Mouse (Mus musculus): ENCODE measurements around the gene Tmem179. TPM values are rescaled to one million over a fixed set of nuclear protein-coding genes. Genes with fewer than 3 reads are reported as not detected.

The Tmem179 gene
- polyA plus RNA-seq, 1 experiment from 2014 or later = 84.0 TPM

DNA sequence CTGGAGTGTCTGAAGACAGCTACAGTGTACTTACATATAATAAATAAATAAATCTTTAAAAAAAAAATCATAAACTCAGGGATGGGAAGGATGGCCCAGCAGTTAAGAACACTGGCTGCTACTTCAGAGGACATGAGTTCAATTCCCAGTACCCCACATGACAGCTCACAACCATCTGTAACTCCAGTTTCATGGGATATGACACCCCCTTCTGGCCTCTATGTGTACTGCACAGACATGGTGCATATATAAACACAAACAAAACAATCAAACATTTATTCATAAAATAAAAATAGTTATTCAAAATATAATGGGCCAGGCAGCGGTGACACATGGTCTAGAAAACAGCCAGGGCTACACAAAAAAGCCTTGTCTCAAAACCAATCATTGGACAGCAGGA lies 32.7 kb upstream of the Tmem179 start:
- Histone ChIP-seq H3K36me3 (no peaks in the 10 kb centered on the region), H3K27me3 (replicated peaks) (no peaks in the 10 kb centered on the region), H3K9ac (replicated peaks) (no peak overlapping the region), H3K4me3 (replicated peaks) (no peak overlapping the region), H3K9me3 (replicated peaks) (no peaks in the 10 kb centered on the region), H3K4me1 (peaks cover 20% of the 10 kb centered on the region; the same call in 1 of the 2 replicates), H3K27ac (replicated peaks) (no peak overlapping the region), H3K4me2 (no peak overlapping the region)
- ATAC-seq (ENCODE audit: low FRiP score) = no peak
- 100% methylated on average over 1 of the region's 1 CpGs for WGBS

DNA sequence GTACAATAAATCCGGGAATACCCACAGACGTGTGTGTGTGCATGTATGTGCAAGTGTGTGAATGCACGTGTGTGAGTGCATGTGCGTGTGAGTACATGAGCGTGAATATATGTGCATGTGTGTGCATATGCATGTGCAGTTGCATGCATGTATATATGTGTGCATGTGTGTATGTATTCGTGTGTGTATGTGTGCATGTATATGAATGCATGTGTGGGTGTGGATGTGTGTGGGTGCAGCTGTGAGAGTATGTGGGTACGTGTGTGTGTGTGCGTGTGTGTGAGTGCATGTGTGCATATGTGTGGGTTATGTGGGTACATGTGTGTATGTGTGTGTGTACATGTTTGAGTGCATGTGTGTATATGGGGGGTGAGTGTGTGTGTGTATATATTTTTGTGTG lies 29.6 kb upstream of the Tmem179 start:
- H3K4me2 ChIP-seq = no peak overlapping the region
- no peak overlapping the region for H3K4me3 ChIP-seq (replicated peaks)
- peaks cover 28% of the 10 kb centered on the region for H3K4me1 ChIP-seq
- no peak overlapping the region for H3K9ac ChIP-seq (replicated peaks)
- H3K27me3 ChIP-seq (replicated peaks) = no peaks in the 10 kb centered on the region
- no peak overlapping the region for H3K27ac ChIP-seq (replicated peaks)
- no peak for ATAC-seq (ENCODE audit: low FRiP score)
- H3K9me3 ChIP-seq (replicated peaks) = no peaks in the 10 kb centered on the region
- 87% methylated on average over 8 of the region's 8 CpGs for WGBS
- H3K36me3 ChIP-seq = no peaks in the 10 kb centered on the region

DNA sequence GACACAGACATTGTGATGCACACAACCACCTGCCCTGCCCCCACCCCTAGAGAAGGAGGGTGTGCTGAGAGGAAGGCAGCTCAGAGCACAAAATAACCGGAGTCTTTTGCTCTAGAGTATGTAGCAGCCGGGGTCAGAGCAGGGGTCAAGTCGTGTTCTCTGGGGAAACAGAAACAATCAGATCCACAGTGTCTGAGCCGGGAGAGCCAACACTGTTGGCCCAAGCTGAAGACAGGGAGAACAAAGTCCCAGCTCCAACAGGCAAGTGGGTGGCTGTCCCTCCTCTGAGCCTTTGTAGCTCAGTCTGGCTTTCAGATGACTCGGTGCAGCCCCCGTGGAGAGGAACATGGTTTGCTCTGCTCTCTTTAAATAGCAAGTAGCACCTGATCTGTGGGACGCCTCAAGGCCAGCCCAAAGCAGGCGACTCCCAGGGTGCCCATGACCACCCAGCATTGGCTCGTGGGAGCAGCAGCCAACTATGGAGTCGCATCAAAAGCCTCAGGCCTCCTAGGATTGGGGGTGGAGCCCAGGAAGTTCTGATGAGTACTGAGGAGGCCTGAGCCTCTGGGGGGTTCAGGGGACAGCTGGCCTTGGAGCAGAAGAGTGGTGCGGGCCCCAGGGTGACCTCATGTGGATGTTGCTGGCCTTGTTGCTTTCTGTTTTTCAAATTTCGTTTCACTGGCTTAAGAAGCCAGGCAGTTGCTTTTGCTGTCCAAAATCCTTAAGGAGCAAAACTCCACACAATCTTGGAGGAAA lies 28.6 kb upstream of the Tmem179 start:
- H3K9ac ChIP-seq (replicated peaks) = no peak overlapping the region
- H3K4me1 ChIP-seq = peaks cover 33% of the 10 kb centered on the region
- no peak overlapping the region for H3K4me3 ChIP-seq (replicated peaks)
- H3K27me3 ChIP-seq (replicated peaks) = peaks cover 3% of the 10 kb centered on the region; the same call in 1 of the 2 replicates
- H3K4me2 ChIP-seq = no peak overlapping the region
- no peak for ATAC-seq (ENCODE audit: low FRiP score)
- 42% methylated on average over 12 of the region's 12 CpGs for WGBS
- no peak overlapping the region for H3K27ac ChIP-seq (replicated peaks)
- H3K9me3 ChIP-seq (replicated peaks) = no peaks in the 10 kb centered on the region
- H3K36me3 ChIP-seq = no peaks in the 10 kb centered on the region

DNA sequence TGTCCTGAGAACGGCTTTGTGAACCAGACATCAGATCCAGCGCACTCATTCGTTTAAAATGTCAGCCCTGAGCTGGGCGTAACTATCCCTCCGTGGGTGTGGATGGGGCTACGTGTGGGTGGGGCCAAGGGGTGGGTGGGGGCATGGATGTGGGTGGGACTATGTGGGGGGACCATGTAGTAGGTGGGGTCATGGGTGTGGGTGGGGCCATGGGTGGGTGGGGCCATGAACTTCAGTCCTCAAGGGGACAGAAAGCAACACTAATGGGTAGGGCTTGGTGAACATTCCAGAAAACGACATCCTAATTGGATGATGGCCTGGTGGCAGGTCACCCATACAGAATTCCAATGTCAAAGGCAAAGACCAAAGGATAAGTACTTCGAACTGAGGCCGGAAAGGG lies 27.4 kb upstream of the Tmem179 start:
- H3K36me3 ChIP-seq = no peaks in the 10 kb centered on the region
- H3K4me2 ChIP-seq = no peak overlapping the region
- no peak overlapping the region for H3K4me3 ChIP-seq (replicated peaks)
- H3K4me1 ChIP-seq = peaks cover 33% of the 10 kb centered on the region
- WGBS = 71% methylated on average over 9 of the region's 9 CpGs
- peaks cover 3% of the 10 kb centered on the region; the same call in 1 of the 2 replicates for H3K27me3 ChIP-seq (replicated peaks)
- H3K27ac ChIP-seq (replicated peaks) = no peak overlapping the region
- no peak overlapping the region for H3K9ac ChIP-seq (replicated peaks)
- no peaks in the 10 kb centered on the region for H3K9me3 ChIP-seq (replicated peaks)
- ATAC-seq (ENCODE audit: low FRiP score) = no peak

DNA sequence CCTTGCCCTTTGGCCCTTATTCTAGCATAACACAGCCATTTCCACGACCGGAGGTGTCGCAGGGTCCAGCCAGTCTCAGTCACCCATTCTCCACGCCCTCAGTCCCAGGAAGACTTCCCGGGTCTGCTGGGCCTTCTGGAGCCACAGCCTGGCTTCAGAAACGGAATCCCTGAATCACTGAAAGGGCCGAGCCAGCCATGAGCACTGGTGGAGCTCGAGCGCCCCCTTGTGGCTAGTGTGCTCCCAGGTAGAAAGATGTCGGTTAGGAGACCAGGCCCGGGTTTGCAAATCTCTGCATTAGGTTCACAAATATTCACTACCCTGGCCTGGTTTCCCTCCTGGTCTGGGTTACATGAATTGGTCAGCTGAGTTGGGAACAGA lies 26.4 kb upstream of the Tmem179 start:
- no peak overlapping the region for H3K27ac ChIP-seq (replicated peaks)

DNA sequence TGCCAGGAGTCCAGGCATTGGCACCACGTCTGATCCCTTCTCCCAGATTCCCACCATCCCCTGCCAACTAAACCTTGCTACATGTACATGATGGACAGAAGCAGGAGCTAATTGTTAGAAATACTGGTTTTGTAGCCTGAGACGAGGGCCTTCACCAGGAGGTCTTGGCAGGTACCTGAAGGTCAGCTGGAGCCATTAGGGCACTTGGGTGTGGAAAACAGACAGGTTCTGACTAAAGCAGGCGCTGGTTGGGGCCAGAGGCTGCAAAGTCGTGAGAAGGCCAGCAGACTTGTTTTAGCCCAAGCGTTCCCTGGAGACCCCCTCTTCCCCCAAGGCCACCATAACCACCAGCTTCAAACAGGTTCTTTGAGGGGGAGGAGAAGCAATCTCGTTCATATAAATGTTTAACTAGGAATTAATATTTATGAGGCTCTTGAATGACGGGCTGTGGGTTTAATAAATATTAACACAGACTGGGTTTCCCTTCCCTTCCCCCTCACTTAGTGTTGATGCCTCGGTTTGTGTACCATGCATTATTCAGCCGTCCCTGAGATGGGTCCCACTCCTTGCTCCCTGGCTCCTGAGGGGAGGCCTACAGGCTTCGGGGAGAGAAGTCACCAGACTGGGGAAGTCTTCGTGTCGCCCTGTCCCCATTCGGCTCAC lies 25.8 kb upstream of the Tmem179 start:
- no peak overlapping the region for H3K9ac ChIP-seq (replicated peaks)
- no peak overlapping the region for H3K4me2 ChIP-seq
- no peak overlapping the region for H3K27ac ChIP-seq (replicated peaks)
- no peak overlapping the region for H3K4me3 ChIP-seq (replicated peaks)
- H3K4me1 ChIP-seq = peaks cover 33% of the 10 kb centered on the region
- ATAC-seq (ENCODE audit: low FRiP score) = peak; percentile 25; the same call in 1 of the 2 replicates
- peaks cover 6% of the 10 kb centered on the region for H3K27me3 ChIP-seq (replicated peaks)
- no peaks in the 10 kb centered on the region for H3K9me3 ChIP-seq (replicated peaks)
- WGBS = 44% methylated on average over 13 of the region's 13 CpGs
- H3K36me3 ChIP-seq = no peaks in the 10 kb centered on the region

More for the DNA sequence above, 26.4 kb upstream of the Tmem179 start:
- peaks cover 33% of the 10 kb centered on the region for H3K4me1 ChIP-seq
- H3K4me2 ChIP-seq = no peak overlapping the region
- WGBS = 5% methylated on average over 11 of the region's 11 CpGs
- H3K36me3 ChIP-seq = no peaks in the 10 kb centered on the region
- no peak overlapping the region for H3K4me3 ChIP-seq (replicated peaks)
- no peaks in the 10 kb centered on the region for H3K9me3 ChIP-seq (replicated peaks)
- H3K27me3 ChIP-seq (replicated peaks) = peaks cover 6% of the 10 kb centered on the region
- ATAC-seq (ENCODE audit: low FRiP score) = peak; percentile 72
- H3K9ac ChIP-seq (replicated peaks) = no peak overlapping the region

DNA sequence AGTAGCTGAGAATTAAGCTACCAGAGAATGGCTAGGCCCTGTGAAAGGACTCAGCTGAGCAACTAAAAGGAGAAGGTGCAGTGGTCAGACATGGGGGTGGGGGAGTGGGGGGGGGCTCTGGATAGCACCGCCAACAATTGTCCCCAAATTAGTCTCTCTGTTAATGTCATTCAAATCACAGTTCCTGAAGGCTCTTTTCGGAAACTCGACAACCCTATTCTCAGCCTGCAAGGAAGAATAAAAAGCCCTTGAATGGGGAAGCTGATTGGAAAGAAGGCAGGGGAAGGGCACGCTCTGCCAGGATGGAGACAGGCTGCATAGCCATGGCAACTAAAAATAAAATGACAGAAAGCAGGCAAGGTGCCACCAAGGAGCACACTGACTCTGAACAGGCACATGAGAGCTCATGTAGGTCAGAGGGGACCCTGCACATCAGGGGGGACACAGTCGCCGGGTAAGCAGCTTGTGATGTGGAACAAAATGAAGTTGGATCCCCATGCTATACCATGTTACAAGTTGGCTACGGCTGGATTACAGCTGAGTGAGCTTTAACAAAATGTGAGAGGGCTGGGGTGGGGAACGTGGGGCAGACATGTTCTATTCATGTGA lies 25.0 kb upstream of the Tmem179 start:
- Histone ChIP-seq H3K27me3 (replicated peaks) (peaks cover 6% of the 10 kb centered on the region), H3K4me3 (replicated peaks) (no peak overlapping the region), H3K4me2 (no peak overlapping the region), H3K27ac (replicated peaks) (no peak overlapping the region), H3K9ac (replicated peaks) (no peak overlapping the region), H3K4me1 (peaks cover 33% of the 10 kb centered on the region), H3K9me3 (replicated peaks) (no peaks in the 10 kb centered on the region), H3K36me3 (no peaks in the 10 kb centered on the region)
- 17% methylated on average over 8 of the region's 8 CpGs for WGBS
- peak; percentile 52; the same call in 1 of the 2 replicates for ATAC-seq (ENCODE audit: low FRiP score)

DNA sequence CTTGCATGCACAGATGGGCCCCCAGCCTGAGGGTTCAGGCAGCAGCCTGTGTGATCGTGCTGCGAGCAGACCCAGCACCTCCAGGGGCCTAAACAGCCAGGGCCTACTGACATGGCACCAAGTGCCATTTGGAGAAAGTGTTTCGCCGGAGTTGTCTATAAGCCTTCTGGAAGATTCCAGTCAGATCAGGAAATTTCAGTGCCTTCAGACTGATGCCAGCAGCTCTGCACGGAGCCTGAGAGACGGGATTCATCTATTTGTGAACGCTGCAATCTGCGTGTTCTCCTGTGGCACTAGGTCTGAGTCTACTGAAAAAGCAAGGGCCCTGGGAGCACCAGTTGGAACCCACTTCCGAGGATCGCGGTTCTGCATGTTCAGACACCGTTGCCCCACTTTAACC lies 23.8 kb upstream of the Tmem179 start:
- H3K9me3 ChIP-seq (replicated peaks) = no peaks in the 10 kb centered on the region
- H3K27ac ChIP-seq (replicated peaks) = no peak overlapping the region
- peaks cover 27% of the 10 kb centered on the region for H3K4me1 ChIP-seq
- H3K9ac ChIP-seq (replicated peaks) = no peak overlapping the region
- peaks cover 6% of the 10 kb centered on the region for H3K27me3 ChIP-seq (replicated peaks)
- no peak overlapping the region for H3K4me3 ChIP-seq (replicated peaks)
- 88% methylated on average over 12 of the region's 12 CpGs for WGBS
- ATAC-seq (ENCODE audit: low FRiP score) = no peak
- H3K4me2 ChIP-seq = no peak overlapping the region
- no peaks in the 10 kb centered on the region for H3K36me3 ChIP-seq

DNA sequence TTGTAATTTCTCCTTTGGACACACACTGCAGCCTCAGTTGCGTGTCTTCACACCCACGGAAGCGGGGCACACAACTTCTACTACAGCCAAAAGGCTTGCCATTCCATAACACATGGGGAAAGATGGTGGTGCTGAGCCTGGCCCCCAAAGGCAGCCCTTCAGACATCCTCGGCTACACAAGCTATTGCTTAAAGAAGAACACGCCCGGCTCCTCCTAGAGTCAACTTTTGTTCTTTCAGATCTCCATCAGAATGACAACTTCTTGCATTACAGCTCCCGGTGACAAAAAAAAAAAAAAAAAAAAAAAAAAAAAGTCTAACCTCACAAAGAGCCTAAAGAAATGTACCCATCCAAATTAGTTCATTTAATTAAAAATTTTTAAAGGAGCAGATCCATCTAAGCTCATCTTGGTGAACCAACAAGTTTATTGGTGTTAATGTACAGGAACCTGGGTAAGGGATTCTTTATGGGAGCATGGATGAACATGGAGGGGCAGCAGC lies 23.0 kb upstream of the Tmem179 start:
- H3K4me3 ChIP-seq (replicated peaks) = no peak overlapping the region
- no peak for ATAC-seq (ENCODE audit: low FRiP score)
- H3K9ac ChIP-seq (replicated peaks) = no peak overlapping the region
- peaks cover 6% of the 10 kb centered on the region for H3K27me3 ChIP-seq (replicated peaks)
- no peak overlapping the region for H3K27ac ChIP-seq (replicated peaks)
- WGBS = 93% methylated on average over 7 of the region's 7 CpGs
- H3K36me3 ChIP-seq = no peaks in the 10 kb centered on the region
- no peak overlapping the region for H3K4me2 ChIP-seq
- H3K4me1 ChIP-seq = peaks cover 22% of the 10 kb centered on the region
- no peaks in the 10 kb centered on the region for H3K9me3 ChIP-seq (replicated peaks)

DNA sequence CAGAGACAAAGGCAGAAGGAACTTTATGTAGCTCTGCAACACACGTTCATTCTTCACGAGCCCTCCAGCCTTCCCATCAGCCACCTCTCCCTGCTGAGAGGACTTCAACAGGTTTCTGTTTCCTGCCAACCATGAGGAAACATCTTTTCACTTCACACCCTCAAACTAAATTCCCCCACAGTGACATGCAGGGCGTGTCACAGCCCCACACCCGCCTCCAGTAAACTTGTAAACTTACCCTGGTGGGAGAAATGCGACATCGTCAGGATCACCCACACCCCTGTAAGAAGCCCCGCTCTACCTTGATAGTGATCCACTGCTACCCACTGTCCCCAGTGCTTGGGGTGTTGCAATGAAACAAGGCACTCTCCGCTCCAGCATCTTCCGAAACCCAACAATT lies 21.8 kb upstream of the Tmem179 start:
- peaks cover 26% of the 10 kb centered on the region for H3K4me1 ChIP-seq
- ATAC-seq (ENCODE audit: low FRiP score) = no peak
- peaks cover 6% of the 10 kb centered on the region for H3K27me3 ChIP-seq (replicated peaks)
- no peaks in the 10 kb centered on the region for H3K9me3 ChIP-seq (replicated peaks)
- H3K4me2 ChIP-seq = no peak overlapping the region
- 88% methylated on average over 9 of the region's 9 CpGs for WGBS
- no peaks in the 10 kb centered on the region for H3K36me3 ChIP-seq
- H3K27ac ChIP-seq (replicated peaks) = no peak overlapping the region
- no peak overlapping the region for H3K4me3 ChIP-seq (replicated peaks)
- H3K9ac ChIP-seq (replicated peaks) = no peak overlapping the region

DNA sequence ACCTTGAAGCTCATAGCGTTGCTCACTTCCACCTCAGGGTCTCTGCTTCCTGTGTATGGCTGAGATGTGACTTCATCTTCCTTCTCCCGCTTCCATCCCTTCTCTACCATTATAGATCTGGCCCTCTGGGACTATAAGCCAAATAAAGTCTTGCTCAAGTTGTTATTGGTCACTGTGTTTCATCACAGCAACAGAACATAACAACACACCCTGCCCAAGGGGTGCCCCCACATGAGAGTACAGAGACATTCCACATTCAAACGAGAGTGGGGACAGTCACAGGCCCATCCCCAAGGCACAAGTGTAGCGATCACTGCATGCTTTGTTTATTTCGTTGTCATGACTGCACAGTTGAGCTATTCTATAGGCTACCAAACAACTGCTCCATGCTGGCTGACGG lies 20.7 kb upstream of the Tmem179 start:
- Histone ChIP-seq H3K36me3 (no peaks in the 10 kb centered on the region), H3K27me3 (replicated peaks) (peaks cover 6% of the 10 kb centered on the region), H3K9me3 (replicated peaks) (no peaks in the 10 kb centered on the region), H3K4me2 (no peak overlapping the region), H3K9ac (replicated peaks) (no peak overlapping the region), H3K27ac (replicated peaks) (no peak overlapping the region), H3K4me1 (peaks cover 28% of the 10 kb centered on the region), H3K4me3 (replicated peaks) (no peak overlapping the region)
- no peak for ATAC-seq (ENCODE audit: low FRiP score)
- WGBS = 77% methylated on average over 6 of the region's 6 CpGs

DNA sequence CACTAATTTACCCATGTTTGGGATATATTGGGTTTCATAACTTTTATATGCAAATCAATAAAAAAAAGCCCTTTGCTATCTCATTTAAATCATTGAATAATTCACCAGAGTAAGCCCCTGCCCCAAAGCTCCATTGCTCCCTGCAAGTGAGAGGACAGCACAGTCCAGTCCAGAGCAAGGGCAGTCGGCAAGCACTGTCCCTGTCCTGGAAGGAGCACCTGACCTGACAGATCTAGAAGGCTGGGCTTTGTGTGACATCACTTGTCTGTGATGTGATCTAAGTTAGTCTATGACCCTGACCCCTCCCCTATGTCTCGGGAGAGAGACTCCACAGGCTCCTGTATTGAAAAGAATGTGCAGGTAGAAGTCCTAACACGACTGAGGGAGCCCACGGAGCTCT lies 17.2 kb upstream of the Tmem179 start:
- Histone ChIP-seq H3K27ac (replicated peaks) (no peak overlapping the region), H3K4me3 (replicated peaks) (no peak overlapping the region), H3K4me1 (peaks cover 15% of the 10 kb centered on the region), H3K36me3 (no peaks in the 10 kb centered on the region), H3K9me3 (replicated peaks) (no peaks in the 10 kb centered on the region), H3K9ac (replicated peaks) (no peak overlapping the region), H3K4me2 (no peak overlapping the region), H3K27me3 (replicated peaks) (peaks cover 2% of the 10 kb centered on the region; the same call in 1 of the 2 replicates)
- no peak for ATAC-seq (ENCODE audit: low FRiP score)
- 75% methylated on average over 4 of the region's 4 CpGs for WGBS
